Mouse (Mus musculus): ENCODE results near the gene Olfr918.

GRCm38 (mm10) chr9:38665742-38666141 lies 8.7 kb downstream of the Olfr918 start, which contains the start of gene Olfr917:
- TF ChIP-seq CTCF (conservative IDR thresholded peaks at IDR 0.05; ENCODE audit: low read length) (no peak), POU5F1 (IDR thresholded peaks at IDR 0.05; ENCODE audit: borderline replicate concordance, low read length) (no peak)
